Mouse (Mus musculus) hindbrain, embryonic 14.5 days (tissue): ENCODE measurements at regions not wholly inside any gene's neighbourhood (a gene's known extent, or its start where the extent isn't known, plus 50 kb on each side); places are given as distances from the start of the nearest gene placed in this dataset.

Experiments used
- ATAC-seq: fragments of 200-750 bp; cut with Nextera tagmentation; 2 replicates; pipeline ENCODE4 v1.8.0; 2017; ENCODE audit warnings: moderate number of reproducible peaks, mild to moderate bottlenecking, moderate TSS enrichment, moderate library complexity; ENCODE audit not compliant: low FRiP score
- DNase-seq: peaks from one replicate; pipeline ENCODE4 v3.0.0-alpha.2; 2015; ENCODE audit warnings: low spot score
- H3K27ac ChIP-seq: fragments of 300-500 bp; sonication (generic); 2 replicates; pipeline ENCODE4 v1.5.1; 2014; ENCODE audit warnings: mild to moderate bottlenecking, moderate library complexity
- H3K27me3 ChIP-seq: fragments of 300-500 bp; sonication (generic); 2 replicates; pipeline ENCODE4 v1.6.1; 2014; ENCODE audit warnings: mild to moderate bottlenecking, low read length, mixed read lengths; ENCODE audit not compliant: control insufficient read depth, insufficient read depth
- H3K36me3 ChIP-seq: fragments of 300-500 bp; sonication (generic); replicated peaks from 2 replicates; pipeline ENCODE4 v1.6.1; 2014; ENCODE audit not compliant: control insufficient read depth, insufficient read depth
- H3K4me1 ChIP-seq: fragments of 300-500 bp; sonication (generic); replicated peaks from 2 replicates; pipeline ENCODE4 v1.6.1; 2014; ENCODE audit warnings: antibody characterized with exemption, low read length, mixed read lengths; ENCODE audit not compliant: control insufficient read depth, insufficient read depth
- H3K4me2 ChIP-seq: fragments of 300-500 bp; sonication (generic); replicated peaks from 2 replicates; pipeline ENCODE4 v1.6.1; 2014; ENCODE audit warnings: mild to moderate bottlenecking, moderate library complexity
- H3K4me3 ChIP-seq: fragments of 300-500 bp; sonication (generic); replicated peaks from 2 replicates; pipeline ENCODE4 v1.5.1; 2014; ENCODE audit warnings: mild to moderate bottlenecking, low read length
- H3K9ac ChIP-seq: fragments of 300-500 bp; sonication (generic); 2 replicates; pipeline ENCODE4 v1.6.1; 2014
- H3K9me3 ChIP-seq: fragments of 300-500 bp; sonication (generic); 2 replicates; pipeline ENCODE4 v1.6.1; 2016; ENCODE audit warnings: low read length; ENCODE audit not compliant: control insufficient read depth
- WGBS: fragments of 180-500 bp; shearing (Covaris S2); extraction: QIAGEN DNeasy Blood & Tissue Kit; methylation state at CpG from one replicate; pipeline ENCODE4 v1.1.7; 2014; 5-methylcytosine and 5-hydroxymethylcytosine counted together

- no peaks in the 10 kb centered on the region for H3K27me3 ChIP-seq
- H3K4me1 ChIP-seq, result no peaks in the 10 kb centered on the region
- H3K9ac ChIP-seq, result no peak overlapping the region
- ATAC-seq (no peak), DNase-seq (no peak)
- WGBS, result 93% methylated on average over 2 of the region's 2 CpGs
- H3K36me3 ChIP-seq, result no peaks in the 10 kb centered on the region
- no peak overlapping the region for H3K4me3 ChIP-seq
- no peak overlapping the region for H3K4me2 ChIP-seq
- H3K27ac ChIP-seq, result no peak overlapping the region
- H3K9me3 ChIP-seq, result no peaks in the 10 kb centered on the region
These were observed 56.4 kb upstream of the Dmac1 start for GRCm38 (mm10) chr4:75334496-75334895.

- 85% methylated on average over 5 of the region's 5 CpGs for WGBS
- H3K27me3 ChIP-seq, result no peaks in the 10 kb centered on the region
- ATAC-seq, result no peak
These were observed 54.7 kb upstream of the Dmac1 start for GRCm38 (mm10) chr4:75332791-75333190.

GRCm38 (mm10) chr4:75329511-75330171 is 51.5 kb upstream of the Dmac1 start:
- H3K4me2 ChIP-seq, result no peak overlapping the region
- H3K4me1 ChIP-seq, result no peaks in the 10 kb centered on the region
- DNase-seq (no peak), ATAC-seq (no peak)
- H3K9ac ChIP-seq, result no peak overlapping the region
- no peaks in the 10 kb centered on the region for H3K9me3 ChIP-seq
- no peaks in the 10 kb centered on the region for H3K36me3 ChIP-seq
- H3K27me3 ChIP-seq, result no peaks in the 10 kb centered on the region
- no peak overlapping the region for H3K4me3 ChIP-seq
- no peak overlapping the region for H3K27ac ChIP-seq
- 74% methylated on average over 6 of the region's 6 CpGs for WGBS

More at GRCm38 (mm10) chr4:75332791-75333190, 54.7 kb upstream of the Dmac1 start:
- no peak overlapping the region for H3K4me3 ChIP-seq
- no peak for DNase-seq
- H3K27ac ChIP-seq, result no peak overlapping the region
- no peaks in the 10 kb centered on the region for H3K9me3 ChIP-seq
- H3K4me1 ChIP-seq, result no peaks in the 10 kb centered on the region
- no peaks in the 10 kb centered on the region for H3K36me3 ChIP-seq
- H3K9ac ChIP-seq, result no peak overlapping the region
- H3K4me2 ChIP-seq, result no peak overlapping the region
